Mouse (Mus musculus) liver, embryonic 14 days (tissue): ENCODE data around the gene Nrcam. TPM values are rescaled to one million over a fixed set of nuclear protein-coding genes. Genes with fewer than 3 reads are reported as not detected.

Source experiments
- polyA plus RNA-seq: library from polyadenylated mRNA; depleted of rRNA; stranded (reverse); fragments of >200 nt; gene quantifications from 2 replicates; pipeline ENCODE4 v1.2.3, GENCODE M21; 2012; rRNA removed

The Nrcam gene
- 0.05 and 0.06 TPM in 2 replicates for polyA plus RNA-seq

DNA sequence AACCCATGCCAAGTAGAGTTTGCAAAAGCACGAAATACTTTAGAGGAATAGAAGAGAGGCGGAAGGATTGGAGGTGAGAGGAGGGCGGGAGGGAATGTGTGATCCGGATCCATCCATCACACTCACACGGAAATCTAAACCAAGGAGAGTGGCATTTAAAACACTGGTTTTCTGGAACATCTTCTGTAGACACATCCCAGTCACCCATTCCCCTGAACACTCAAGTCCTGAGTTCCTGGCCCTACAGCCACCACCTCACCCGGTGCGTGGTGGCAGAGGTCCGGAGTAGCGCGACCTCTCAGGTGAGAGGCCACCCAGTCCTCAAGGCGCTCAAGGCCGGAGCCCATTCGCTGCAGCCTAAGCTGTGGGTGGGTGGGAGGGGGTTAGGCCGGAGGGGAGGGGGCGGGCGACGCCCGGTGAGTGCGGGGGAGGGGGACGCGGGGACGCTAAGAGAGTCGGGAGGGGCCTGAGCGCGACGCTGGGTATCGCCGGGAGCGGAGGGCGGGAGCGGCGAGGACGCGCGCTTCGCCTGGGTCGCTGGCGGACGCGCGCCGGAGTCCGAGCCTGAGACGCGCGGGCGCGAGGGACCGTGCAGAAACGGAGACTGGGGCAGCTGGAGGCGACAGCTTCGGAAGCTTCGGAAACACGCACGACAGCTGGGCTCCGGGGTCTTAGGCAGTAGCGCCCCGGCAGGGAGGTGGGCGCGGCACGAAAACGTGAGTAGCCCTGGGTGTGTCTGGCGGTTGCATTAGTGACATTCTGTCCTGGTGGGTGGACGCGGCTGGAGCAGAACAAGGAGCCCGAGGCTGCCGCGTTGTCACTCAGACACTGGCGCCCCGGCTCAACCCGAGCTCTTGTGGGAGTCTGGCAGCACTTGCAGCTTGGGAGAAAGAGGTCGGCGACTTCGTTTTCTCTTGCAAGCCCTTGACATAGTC, at the start of gene Nrcam:
TSS of gene Nrcam (plus strand) at position 505 of the 935 bp plus-strand sequence.

Other genes starting within 250 kb of the Nrcam start
- gene Dnajb9, start 118.6 kb upstream of the Nrcam start, polyA plus RNA-seq = 5.4 and 5.7 TPM in 2 replicates
- gene Pnpla8, start 107.5 kb upstream of the Nrcam start, polyA plus RNA-seq = 10.1 and 11.6 TPM in 2 replicates